Mouse (Mus musculus) cerebellum, adult 2 months (tissue): ENCODE measurements at regions not wholly inside any gene's neighbourhood (a gene's known extent, or its start where the extent isn't known, plus 50 kb on each side); places are given as distances from the start of the nearest gene placed in this dataset.

Experiments
- DNase-seq, 2 experiments: peaks; one replicate each; pipeline ENCODE4 v3.0.0; 2021
- H3K27ac ChIP-seq: fragments of 200-500 bp; 2 replicates; pipeline ENCODE4 v1.5.1; 2012; ENCODE audit warnings: low read length, control low read depth, inconsistent platforms; ENCODE audit not compliant: insufficient read depth
- H3K27me3 ChIP-seq: fragments of 200-500 bp; 2 replicates; pipeline ENCODE4 v1.6.1; 2012; ENCODE audit warnings: inconsistent platforms, mild to moderate bottlenecking, low read length, moderate library complexity; ENCODE audit not compliant: control insufficient read depth, insufficient read depth
- H3K4me1 ChIP-seq: fragments of 200-500 bp; 2 replicates; pipeline ENCODE4 v1.6.1; 2011; ENCODE audit warnings: low read length; ENCODE audit not compliant: control insufficient read depth, insufficient read depth
- H3K4me3 ChIP-seq: fragments of 200-500 bp; replicated peaks from 2 replicates; pipeline ENCODE3; 2011; ENCODE audit warnings: mild to moderate bottlenecking, low read depth, low read length, control low read depth; ENCODE audit not compliant: insufficient read depth
- CTCF ChIP-seq: fragments of 200-500 bp; IDR thresholded peaks from 2 replicates; pipeline ENCODE4 v1.5.1; 2011; ENCODE audit warnings: low read depth, mild to moderate bottlenecking, control low read depth, low read length, moderate library complexity, borderline replicate concordance; ENCODE audit not compliant: insufficient read depth
- POLR2A ChIP-seq: fragments of 200-500 bp; IDR thresholded peaks from 2 replicates; pipeline ENCODE4 v1.6.1; 2011; ENCODE audit warnings: low read length, control low read depth, borderline replicate concordance; ENCODE audit not compliant: insufficient read depth
- WGBS: fragments of 180-500 bp; shearing (Covaris S2); methylation state at CpG from one replicate; pipeline ENCODE4 v1.1.7; 2018; 5-methylcytosine and 5-hydroxymethylcytosine counted together

DNA sequence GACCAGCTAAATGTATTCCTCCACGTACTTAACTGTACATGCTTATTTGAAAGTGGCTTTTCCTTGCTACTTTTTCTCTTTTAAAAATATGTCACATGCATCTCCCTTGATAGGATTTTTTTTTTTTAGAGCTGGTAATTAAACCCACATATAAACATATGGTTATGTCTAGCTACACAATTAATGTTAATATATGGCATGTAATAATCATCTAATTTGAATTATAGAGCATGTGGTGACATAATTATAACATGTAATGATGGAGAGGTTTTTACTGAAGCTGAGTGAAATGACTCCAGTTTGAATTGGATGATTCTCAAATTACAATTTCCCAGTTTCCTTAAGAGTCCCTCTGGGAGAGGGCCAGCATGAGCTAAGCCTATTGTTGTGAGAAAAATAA lies 267.9 kb upstream of the Mctp2 start:
- H3K4me1 ChIP-seq: no peaks in the 10 kb centered on the region
- no peak for DNase-seq
- TF ChIP-seq CTCF (no peak), POLR2A (no peak)
- no peak overlapping the region for H3K4me3 ChIP-seq
- no peak overlapping the region for H3K27ac ChIP-seq
- WGBS: 83% methylated on average over 1 of the region's 1 CpGs
- H3K27me3 ChIP-seq: no peaks in the 10 kb centered on the region

DNA sequence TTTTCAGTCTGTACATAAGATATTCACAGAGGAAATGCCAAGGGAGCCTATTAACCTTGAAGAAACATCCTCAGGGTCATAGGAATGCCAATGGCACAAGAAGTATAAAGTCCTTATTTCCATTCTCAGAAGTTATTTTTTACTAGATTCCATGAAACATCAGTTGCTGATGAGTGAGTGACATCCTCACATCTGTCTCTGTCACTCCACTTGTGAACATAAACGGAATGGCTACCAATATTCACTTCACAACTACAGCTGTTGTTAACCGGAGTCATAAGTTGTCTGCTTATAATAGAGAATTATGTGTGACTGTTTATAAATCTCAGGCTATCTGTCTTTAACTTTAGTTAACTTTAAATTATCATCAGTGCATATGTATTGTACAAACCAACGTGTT lies 278.0 kb upstream of the Mctp2 start:
- no peak for TF ChIP-seq CTCF
- TF ChIP-seq POLR2A: no peak
- no peak for DNase-seq
- Histone ChIP-seq H3K27ac (no peak overlapping the region), H3K27me3 (no peaks in the 10 kb centered on the region), H3K4me3 (no peak overlapping the region), H3K4me1 (no peaks in the 10 kb centered on the region)
- WGBS: 90% methylated on average over 3 of the region's 3 CpGs

DNA sequence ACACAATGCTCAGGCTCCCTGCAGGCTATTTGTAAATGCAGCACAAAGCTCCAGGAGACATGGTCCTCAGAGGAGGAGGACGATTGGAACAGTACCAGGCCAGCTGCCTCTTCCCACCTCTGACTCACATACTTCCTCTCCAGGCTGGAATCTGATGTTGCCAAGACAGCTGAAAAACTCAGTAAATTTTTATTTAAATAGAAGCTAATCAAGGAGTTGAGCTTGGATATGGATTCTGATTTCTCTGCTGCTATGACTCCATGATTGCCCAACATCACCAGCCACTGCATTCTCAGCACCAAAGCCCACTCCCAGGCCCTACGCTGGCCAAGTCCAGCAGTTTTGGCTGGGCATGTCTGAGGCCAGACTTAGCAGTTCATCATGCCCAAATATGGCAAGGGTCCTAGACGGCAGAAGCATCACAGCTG lies 282.8 kb upstream of the Mctp2 start:
- whole genome bisulfite sequencing: 71% methylated on average over 3 of the region's 3 CpGs
- Histone ChIP-seq H3K4me1 (peaks cover 6% of the 10 kb centered on the region; the same call in 1 of the 2 replicates), H3K4me3 (no peak overlapping the region), H3K27ac (no peak overlapping the region), H3K27me3 (no peaks in the 10 kb centered on the region)
- no peak for DNase-seq
- TF ChIP-seq CTCF: no peak

DNA sequence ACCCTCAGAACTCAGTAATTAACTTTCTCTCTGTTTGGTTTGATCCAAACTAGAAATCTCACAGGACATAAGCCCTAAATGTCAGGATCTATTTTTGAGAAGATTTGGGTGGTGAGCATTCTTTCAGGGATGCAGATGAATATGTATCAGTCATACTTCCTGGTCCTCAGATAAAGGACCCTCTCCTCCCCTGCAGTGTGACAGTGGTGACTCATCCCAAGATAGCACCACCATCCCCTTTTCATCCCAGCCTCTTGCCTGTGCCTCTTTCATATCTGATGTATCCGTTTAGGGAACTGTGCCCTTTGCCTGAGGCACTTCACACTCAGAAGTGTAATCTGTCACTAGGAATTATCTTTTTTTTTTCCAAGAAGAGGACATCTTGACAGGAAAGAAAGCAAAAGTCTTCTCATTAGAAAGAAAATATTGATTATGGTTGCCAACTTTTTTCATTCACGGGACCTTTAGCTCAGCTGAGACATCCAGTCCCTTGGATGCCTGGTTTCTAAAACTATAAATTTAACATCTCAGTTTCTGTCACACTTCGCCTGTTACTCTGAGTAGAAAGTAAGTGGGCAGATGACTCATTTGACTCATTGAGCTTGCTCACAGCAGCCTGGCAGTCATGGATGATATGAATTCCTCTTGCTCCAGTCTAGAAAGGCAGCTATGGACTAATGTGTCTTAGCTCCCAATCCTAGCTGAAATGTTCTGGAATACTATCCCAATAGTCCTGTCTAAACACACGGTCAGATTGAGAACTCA lies 284.1 kb upstream of the Mctp2 start:
- no peak for DNase-seq
- WGBS: 89% methylated on average over 4 of the region's 4 CpGs
- H3K27me3 ChIP-seq: no peaks in the 10 kb centered on the region
- no peak for TF ChIP-seq POLR2A
- no peak for TF ChIP-seq CTCF
- H3K4me3 ChIP-seq: no peak overlapping the region
- H3K4me1 ChIP-seq: peaks cover 6% of the 10 kb centered on the region; the same call in 1 of the 2 replicates
- no peak overlapping the region for H3K27ac ChIP-seq

DNA sequence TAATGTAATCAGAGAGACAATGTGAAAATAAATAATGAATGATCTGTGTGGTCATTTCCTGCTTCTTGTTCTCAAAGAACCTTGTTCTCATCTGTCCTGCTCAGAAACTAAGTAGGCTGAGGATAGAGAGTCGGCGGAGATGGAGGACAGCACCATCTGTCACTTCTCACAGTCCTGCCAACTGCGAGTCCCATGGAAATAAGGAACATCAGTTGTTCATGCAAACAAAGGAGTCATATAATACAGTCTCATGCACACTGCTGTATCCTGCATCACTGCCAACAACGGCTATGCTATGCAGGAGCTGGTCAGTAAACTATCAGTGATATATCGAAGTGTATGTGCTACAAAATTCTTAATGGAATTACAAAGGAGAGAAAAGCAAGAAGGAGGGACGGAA lies 285.7 kb upstream of the Mctp2 start:
- DNase-seq: peak; percentile 66 to 84
- no peaks in the 10 kb centered on the region for H3K27me3 ChIP-seq
- peaks cover 6% of the 10 kb centered on the region; the same call in 1 of the 2 replicates for H3K4me1 ChIP-seq
- no peak overlapping the region for H3K4me3 ChIP-seq
- WGBS: 13% methylated on average over 6 of the region's 6 CpGs
- H3K27ac ChIP-seq: no peak overlapping the region
- TF ChIP-seq CTCF (no peak), POLR2A (no peak)

DNA sequence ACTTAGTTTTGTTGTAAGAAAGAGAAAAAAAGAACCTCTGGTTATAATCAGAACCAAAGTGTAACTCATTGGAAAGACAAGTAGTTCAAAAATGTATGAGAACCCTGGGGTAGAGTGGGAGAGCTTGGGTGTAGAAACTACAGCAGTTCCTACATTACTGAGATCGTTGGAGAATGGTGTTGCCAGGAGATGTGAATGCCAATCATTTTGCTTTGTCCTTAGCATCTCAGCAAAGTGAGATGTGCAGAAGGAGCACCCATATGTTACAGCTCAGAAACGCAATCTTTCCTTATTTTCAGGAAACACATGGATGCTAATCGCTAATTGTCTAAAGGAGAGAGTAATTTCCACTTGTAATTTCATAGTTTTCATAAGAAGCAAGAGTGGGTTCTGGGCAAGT lies 286.2 kb upstream of the Mctp2 start:
- 16% methylated on average over 3 of the region's 3 CpGs for WGBS
- Histone ChIP-seq H3K27me3 (no peaks in the 10 kb centered on the region), H3K4me3 (no peak overlapping the region), H3K4me1 (peaks cover 6% of the 10 kb centered on the region; the same call in 1 of the 2 replicates), H3K27ac (no peak overlapping the region)
- TF ChIP-seq CTCF (no peak), POLR2A (no peak)
- DNase-seq: peak in 1 of 2 experiments; percentile 25

DNA sequence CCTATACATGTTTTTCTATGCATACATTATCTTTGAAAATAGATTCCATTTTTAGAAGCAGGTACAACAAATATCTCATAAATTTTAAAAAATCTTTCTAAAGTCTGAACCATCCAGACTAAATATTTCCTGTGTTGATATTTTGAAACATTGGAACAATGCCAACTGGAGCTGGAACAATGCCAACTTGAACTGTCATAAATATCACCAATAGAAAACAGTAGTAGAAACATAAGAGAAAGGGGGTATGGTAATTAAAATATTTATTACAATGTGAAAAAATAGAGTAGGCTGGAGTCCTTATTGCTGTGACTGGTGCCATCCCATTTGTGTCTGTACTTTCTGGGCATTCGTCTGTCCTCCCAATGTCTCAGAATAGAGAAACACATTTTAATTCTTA lies 286.9 kb upstream of the Mctp2 start:
- Histone ChIP-seq H3K4me1 (peaks cover 6% of the 10 kb centered on the region; the same call in 1 of the 2 replicates), H3K27me3 (no peaks in the 10 kb centered on the region), H3K4me3 (no peak overlapping the region), H3K27ac (no peak overlapping the region)
- WGBS: 45% methylated on average over 1 of the region's 1 CpGs
- TF ChIP-seq CTCF (no peak), POLR2A (no peak)
- peak in 1 of 2 experiments; percentile 45 for DNase-seq

DNA sequence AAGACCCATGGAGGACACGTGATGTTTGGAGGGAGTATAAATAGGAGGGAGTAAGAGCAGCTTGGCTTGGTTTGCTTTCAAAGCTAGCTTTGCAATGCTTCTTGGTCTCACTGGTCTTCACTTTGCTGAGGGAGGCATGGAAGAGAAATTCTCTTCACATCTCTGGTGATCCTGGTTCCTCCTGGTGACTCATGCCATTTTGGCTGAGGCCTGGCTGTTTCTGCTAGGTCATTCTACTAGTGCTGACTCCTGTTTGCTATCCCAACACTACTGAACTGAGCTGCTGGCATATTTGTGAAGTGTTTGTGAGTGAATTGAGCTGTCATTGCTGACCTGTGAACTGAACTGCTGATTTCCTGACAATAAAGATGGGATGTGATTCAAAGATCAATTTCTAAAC lies 288.3 kb upstream of the Mctp2 start:
- peaks cover 6% of the 10 kb centered on the region; the same call in 1 of the 2 replicates for H3K4me1 ChIP-seq
- no peaks in the 10 kb centered on the region for H3K27me3 ChIP-seq
- TF ChIP-seq CTCF: no peak
- TF ChIP-seq POLR2A: no peak
- H3K4me3 ChIP-seq: no peak overlapping the region
- 87% methylated on average over 1 of the region's 1 CpGs for WGBS
- no peak overlapping the region for H3K27ac ChIP-seq
- DNase-seq: no peak
